Mouse (Mus musculus) intestine, embryonic 14.5 days (tissue): ENCODE data around the gene Zfp811. TPM values are rescaled to one million over a fixed set of nuclear protein-coding genes. Genes with fewer than 3 reads are reported as not detected.
"Not testable (repeated sequence)": the region's sequence is repeated elsewhere in the genome, so short reads cannot be mapped to it uniquely, and the experiment has no call there.

Experiments used
- ATAC-seq: fragments of 200-750 bp; cut with Nextera tagmentation; replicated peaks from 2 replicates; pipeline ENCODE4 v1.8.0; 2017; ENCODE audit warnings: low read depth, moderate number of reproducible peaks, moderate TSS enrichment, moderate library complexity; ENCODE audit not compliant: low FRiP score, low TSS enrichment
- DNase-seq: peaks from one replicate; pipeline ENCODE4 v3.0.0-alpha.2; 2018; ENCODE audit warnings: low spot score
- H3K27ac ChIP-seq: fragments of 300-500 bp; sonication (generic); 2 replicates; pipeline ENCODE4 v1.5.1; 2014; ENCODE audit warnings: low read depth, mild to moderate bottlenecking, control low read depth
- H3K27me3 ChIP-seq: fragments of 300-500 bp; sonication (generic); replicated peaks from 2 replicates; pipeline ENCODE4 v1.6.1; 2014; ENCODE audit warnings: low read length, control low read depth; ENCODE audit not compliant: control insufficient read depth, insufficient read depth
- H3K36me3 ChIP-seq: fragments of 300-500 bp; sonication (generic); 2 replicates; pipeline ENCODE4 v1.6.1; 2014; ENCODE audit warnings: low read length, control low read depth; ENCODE audit not compliant: control insufficient read depth, insufficient read depth
- H3K4me1 ChIP-seq: fragments of 300-500 bp; sonication (generic); replicated peaks from 2 replicates; pipeline ENCODE4 v1.6.1; 2014; ENCODE audit warnings: low read length, control low read depth, mixed read lengths; ENCODE audit not compliant: control insufficient read depth, insufficient read depth
- H3K4me2 ChIP-seq: fragments of 300-500 bp; sonication (generic); 2 replicates; pipeline ENCODE4 v1.6.1; 2014; ENCODE audit warnings: low read length
- H3K4me3 ChIP-seq: fragments of 300-500 bp; sonication (generic); 2 replicates; pipeline ENCODE4 v1.5.1; 2014; ENCODE audit warnings: low read depth, low read length, control low read depth, mixed read lengths
- H3K9ac ChIP-seq: fragments of 300-500 bp; sonication (generic); 2 replicates; pipeline ENCODE4 v1.6.1; 2014; ENCODE audit warnings: mild to moderate bottlenecking, low read length
- H3K9me3 ChIP-seq: fragments of 300-500 bp; sonication (generic); 2 replicates; pipeline ENCODE4 v1.6.1; 2016; ENCODE audit warnings: low read length, control low read depth; ENCODE audit not compliant: control insufficient read depth
- WGBS: fragments of 180-500 bp; shearing (Covaris S2); extraction: QIAGEN DNeasy Blood & Tissue Kit; methylation state at CpG from one replicate; pipeline ENCODE4 v1.1.7; 2014; 5-methylcytosine and 5-hydroxymethylcytosine counted together
- polyA plus RNA-seq: library from polyadenylated mRNA; unstranded; fragments of >200 nt; fragmentation: Nextera tagmentation; extraction: Ambion mirVana; gene quantifications from 2 replicates; pipeline ENCODE4 v1.2.1, GENCODE M21; 2014

Zfp811 gene
- 5.3 and 6.1 TPM in 2 replicates for polyA plus RNA-seq

- Histone ChIP-seq H3K4me3 (peak within 1 kb of the TSS; percentile 56), H3K27me3 (no peaks in the 10 kb centered on the region), H3K9ac (peak within 1 kb of the TSS; percentile 55), H3K9me3 (no peaks in the 10 kb centered on the region), H3K4me2 (peak within 1 kb of the TSS; percentile 68), H3K36me3 (no peaks in the 10 kb centered on the region), H3K4me1 (0 out of 2 replicates have a peak, but pooled peaks cover 6% of the 10 kb centered on the region), H3K27ac (peak within 1 kb of the TSS; percentile 72; the same call in 1 of the 2 replicates)
- WGBS = 1% methylated on average over 17 of the region's 17 CpGs
- peak; percentile 82 for DNase-seq
- ATAC-seq = peak; percentile 76
Observed at GRCm38 (mm10) chr17:32809544-32810374, at the start of gene Zfp811. Zfp811 (minus strand) TSS chr17:32809931.

- not testable (repeated sequence) for ATAC-seq, H3K9me3 ChIP-seq, H3K4me2 ChIP-seq
Observed at GRCm38 (mm10) chr17:32856713-32857112, 47.0 kb upstream of the Zfp811 start.

GRCm38 (mm10) chr17:32851581-32851980 lies 41.9 kb upstream of the Zfp811 start:
- H3K27ac ChIP-seq = no peak overlapping the region
- no peaks in the 10 kb centered on the region for H3K27me3 ChIP-seq
- no peak for ATAC-seq
- no peak overlapping the region for H3K4me2 ChIP-seq
- no peak for DNase-seq
- H3K9ac ChIP-seq = no peak overlapping the region
- no peaks in the 10 kb centered on the region for H3K4me1 ChIP-seq
- no peaks in the 10 kb centered on the region for H3K9me3 ChIP-seq
- no peaks in the 10 kb centered on the region for H3K36me3 ChIP-seq
- no peak overlapping the region for H3K4me3 ChIP-seq
- WGBS = 59% methylated on average over 7 of the region's 7 CpGs

More at GRCm38 (mm10) chr17:32856713-32857112, 47.0 kb upstream of the Zfp811 start:
- H3K27ac ChIP-seq, H3K4me1 ChIP-seq, DNase-seq, H3K27me3 ChIP-seq, H3K9ac ChIP-seq, H3K4me3 ChIP-seq, H3K36me3 ChIP-seq: not testable (repeated sequence)
- 47% methylated on average over 3 of the region's 6 CpGs for WGBS

- 0 out of 2 replicates have a peak, but pooled peaks cover 6% of the 10 kb centered on the region for H3K9me3 ChIP-seq
- no peak for ATAC-seq
- H3K4me1 ChIP-seq = no peaks in the 10 kb centered on the region
- H3K4me2 ChIP-seq = no peak overlapping the region
- H3K36me3 ChIP-seq = no peaks in the 10 kb centered on the region
- H3K4me3 ChIP-seq = no peak overlapping the region
- no peak overlapping the region for H3K27ac ChIP-seq
- H3K27me3 ChIP-seq = no peaks in the 10 kb centered on the region
- 75% methylated on average over 2 of the region's 2 CpGs for WGBS
- DNase-seq = no peak
- no peak overlapping the region for H3K9ac ChIP-seq
Observed at GRCm38 (mm10) chr17:32841388-32841787, 31.7 kb upstream of the Zfp811 start.

GRCm38 (mm10) chr17:32839083-32839802 lies 29.5 kb upstream of the Zfp811 start:
- Histone ChIP-seq H3K27me3 (no peaks in the 10 kb centered on the region), H3K36me3 (no peaks in the 10 kb centered on the region), H3K27ac (no peak overlapping the region; the same call in 1 of the 2 replicates), H3K9me3 (0 out of 2 replicates have a peak, but pooled peaks cover 6% of the 10 kb centered on the region), H3K4me2 (peak overlapping the region; percentile 7; the same call in 1 of the 2 replicates), H3K4me1 (no peaks in the 10 kb centered on the region), H3K4me3 (no peak overlapping the region), H3K9ac (no peak overlapping the region)
- DNase-seq (peak; percentile 61), ATAC-seq (peak; percentile 79)
- 40% methylated on average over 15 of the region's 15 CpGs for WGBS

- H3K4me3 ChIP-seq = peak overlapping the region; percentile 87
- 27% methylated on average over 3 of the region's 3 CpGs for WGBS
- H3K36me3 ChIP-seq = peaks cover 14% of the 10 kb centered on the region
- no peaks in the 10 kb centered on the region for H3K27me3 ChIP-seq
- no peaks in the 10 kb centered on the region for H3K9me3 ChIP-seq
- H3K4me2 ChIP-seq = peak overlapping the region; percentile 94
- DNase-seq = no peak
- H3K9ac ChIP-seq = no peak overlapping the region; the same call in 1 of the 2 replicates
- H3K4me1 ChIP-seq = peaks cover 7% of the 10 kb centered on the region; the same call in 1 of the 2 replicates
- peak; percentile 24; the same call in 1 of the 2 replicates for ATAC-seq
- H3K27ac ChIP-seq = no peak overlapping the region
Observed at GRCm38 (mm10) chr17:32830418-32830782, 20.7 kb upstream of the Zfp811 start.

- H3K4me1 ChIP-seq = peaks cover 7% of the 10 kb centered on the region; the same call in 1 of the 2 replicates
- peak within 1 kb of the TSS; percentile 77 for H3K27ac ChIP-seq
- H3K9me3 ChIP-seq = no peaks in the 10 kb centered on the region
- peak; percentile 93 for DNase-seq
- peak within 1 kb of the TSS; percentile 94 for H3K4me2 ChIP-seq
- peaks cover 20% of the 10 kb centered on the region for H3K36me3 ChIP-seq
- 1% methylated on average over 35 of the region's 35 CpGs for WGBS
- peak; percentile 97 for ATAC-seq
- peak within 1 kb of the TSS; percentile 87 for H3K4me3 ChIP-seq
- H3K27me3 ChIP-seq = no peaks in the 10 kb centered on the region
- H3K9ac ChIP-seq = peak within 1 kb of the TSS; percentile 93
Observed at GRCm38 (mm10) chr17:32829540-32830417, 20.0 kb upstream of the Zfp811 start, which contains the start of gene Zfp799. Zfp799 (minus strand) TSS chr17:32830261.
